Mouse (Mus musculus) kidney, adult 2 months (tissue): Measurements from ENCODE around the gene Klhdc10. TPM values are rescaled to one million over a fixed set of nuclear protein-coding genes. Genes with fewer than 3 reads are reported as not detected.

Source experiments
- DNase-seq: peaks from one replicate; pipeline ENCODE4 v3.0.0; 2021
- H3K27ac ChIP-seq: fragments of 200-500 bp; 2 replicates; pipeline ENCODE4 v1.5.1; 2012; ENCODE audit warnings: low read depth, low read length, control low read depth, inconsistent platforms; ENCODE audit not compliant: insufficient read depth
- H3K27me3 ChIP-seq: fragments of 200-500 bp; replicated peaks from 2 replicates; pipeline ENCODE4 v1.6.1; 2012; ENCODE audit warnings: mild to moderate bottlenecking, moderate library complexity, low read length, inconsistent platforms; ENCODE audit not compliant: control insufficient read depth, insufficient read depth
- H3K36me3 ChIP-seq: fragments of 200-500 bp; 2 replicates; pipeline ENCODE4 v1.6.1; 2012; ENCODE audit warnings: mild to moderate bottlenecking, moderate library complexity, low read length, inconsistent platforms; ENCODE audit not compliant: control insufficient read depth, insufficient read depth
- H3K4me1 ChIP-seq: fragments of 200-500 bp; 2 replicates; pipeline ENCODE4 v1.6.1; 2011; ENCODE audit warnings: low read length; ENCODE audit not compliant: control insufficient read depth, insufficient read depth
- H3K4me3 ChIP-seq: fragments of 200-500 bp; 2 replicates; pipeline ENCODE4 v1.5.1; 2011; ENCODE audit warnings: mild to moderate bottlenecking, low read depth, low read length, control low read depth; ENCODE audit not compliant: insufficient read depth
- CTCF ChIP-seq: fragments of 200-500 bp; conservative IDR thresholded peaks from 2 replicates; pipeline ENCODE4 v1.5.1; 2011; ENCODE audit warnings: low read depth, mild to moderate bottlenecking, control low read depth, low read length, moderate library complexity, mixed read lengths; ENCODE audit not compliant: insufficient read depth, insufficient read length
- POLR2A ChIP-seq: fragments of 200-500 bp; IDR thresholded peaks from one replicate; pipeline ENCODE4 v1.6.1; 2011; ENCODE audit warnings: low read depth, low read length, control low read depth
- WGBS: fragments of 180-500 bp; shearing (Covaris S2); methylation state at CpG from one replicate; pipeline ENCODE4 v1.1.7; 2018; 5-methylcytosine and 5-hydroxymethylcytosine counted together
- polyA plus RNA-seq: library from polyadenylated mRNA; depleted of rRNA; stranded (reverse); fragments of >200 nt; gene quantifications from 2 replicates; pipeline ENCODE4 v1.2.3, GENCODE M21; 2012; rRNA removed

The Klhdc10 gene
- 34.0 and 42.7 TPM in 2 replicates for polyA plus RNA-seq

DNA sequence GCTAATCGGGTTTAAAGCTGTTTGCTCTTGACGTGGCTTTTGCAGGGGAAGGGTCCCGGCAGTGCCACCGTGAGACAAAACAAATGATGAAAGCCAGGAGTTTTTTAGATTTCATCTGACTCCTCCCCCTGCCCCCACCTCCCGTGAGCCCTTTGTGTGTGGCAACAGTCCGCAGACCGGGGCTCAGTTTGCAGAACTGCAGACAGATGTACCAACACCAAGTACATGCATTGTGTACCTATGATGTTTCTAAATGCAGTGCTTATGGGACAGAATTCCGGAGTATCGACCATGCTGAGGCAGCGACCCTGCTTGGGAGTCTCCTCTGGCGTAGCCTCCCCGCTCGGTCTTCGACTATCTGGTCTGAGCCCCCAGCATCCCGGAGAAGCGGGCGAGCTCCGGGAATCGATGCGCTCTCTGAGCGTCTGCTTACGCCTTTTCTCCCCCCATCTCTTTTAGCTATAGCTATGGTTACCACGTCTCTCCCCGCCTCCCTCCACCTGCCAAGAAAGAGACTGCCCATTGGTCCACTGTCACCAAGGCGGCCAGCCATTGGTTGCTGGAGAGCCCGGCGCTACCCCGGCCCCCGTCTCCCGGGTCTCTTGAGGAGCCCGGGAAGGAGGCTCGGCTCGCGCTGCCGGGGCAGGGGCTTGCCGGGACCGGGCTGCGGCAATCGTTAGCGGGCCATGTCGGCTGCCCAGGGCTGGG, at the start of gene Klhdc10:
TSS of gene Klhdc10 (plus strand) at position 561 of the 708 bp plus-strand sequence.
- Histone ChIP-seq H3K27ac (peak within 1 kb of the TSS; percentile 80), H3K4me3 (peak within 1 kb of the TSS; percentile 89), H3K36me3 (no peaks in the 10 kb centered on the region), H3K27me3 (no peaks in the 10 kb centered on the region), H3K4me1 (peaks cover 2% of the 10 kb centered on the region; the same call in 1 of the 2 replicates)
- peak; percentile 100 for DNase-seq
- WGBS = under 1% methylated on average over 40 of the region's 41 CpGs
- TF ChIP-seq POLR2A = peak; percentile 67
- TF ChIP-seq CTCF = no peak

DNA sequence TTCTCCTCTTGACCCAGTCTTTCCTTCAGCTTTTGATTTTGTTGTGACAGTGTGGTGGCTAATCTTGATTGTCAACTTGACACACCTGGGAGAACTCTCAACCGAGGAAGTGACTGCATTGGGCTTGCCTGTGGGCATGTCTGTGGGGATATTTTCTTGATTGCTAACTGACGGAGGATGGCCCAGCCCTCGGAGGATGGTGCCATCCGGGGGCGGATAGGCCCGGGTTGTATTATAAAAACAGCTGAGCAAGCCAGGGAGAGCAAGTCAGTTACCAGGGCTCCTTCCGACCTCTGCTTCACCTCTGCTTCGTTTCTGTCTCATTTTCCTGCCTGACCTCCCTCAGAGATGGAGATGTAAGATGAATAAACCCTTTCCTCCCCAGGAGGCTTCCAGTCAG, 48.9 kb upstream of the Klhdc10 start:
- no peak for TF ChIP-seq POLR2A
- TF ChIP-seq CTCF = no peak
- Histone ChIP-seq H3K4me1 (no peaks in the 10 kb centered on the region; the same call in 1 of the 2 replicates), H3K36me3 (no peaks in the 10 kb centered on the region), H3K4me3 (no peak overlapping the region), H3K27me3 (no peaks in the 10 kb centered on the region), H3K27ac (no peak overlapping the region)
- 33% methylated on average over 8 of the region's 8 CpGs for WGBS
- DNase-seq = no peak

DNA sequence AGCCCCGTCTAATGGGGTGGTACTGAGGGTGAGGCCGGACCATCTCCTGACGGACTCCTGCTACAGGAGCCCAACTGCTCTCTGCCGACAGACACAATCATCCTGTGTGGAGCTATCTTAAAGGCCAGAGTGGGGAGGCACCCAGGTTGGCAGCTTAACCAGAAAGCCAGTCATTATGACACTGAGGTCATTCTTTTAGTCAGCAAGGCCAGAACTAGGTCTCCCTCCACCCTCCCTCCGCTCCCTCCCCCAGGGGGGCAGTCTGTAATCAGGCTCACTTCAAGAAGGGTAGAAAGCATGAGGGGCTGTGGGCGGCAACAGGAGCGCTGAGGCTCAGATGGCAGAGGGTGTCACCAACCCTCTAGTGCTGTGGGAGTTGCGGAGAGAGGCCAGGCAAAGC, 48.0 kb upstream of the Klhdc10 start:
- H3K27ac ChIP-seq = no peak overlapping the region
- no peak overlapping the region for H3K4me3 ChIP-seq
- H3K27me3 ChIP-seq = no peaks in the 10 kb centered on the region
- no peaks in the 10 kb centered on the region; the same call in 1 of the 2 replicates for H3K4me1 ChIP-seq
- DNase-seq = no peak
- WGBS = 88% methylated on average over 8 of the region's 8 CpGs
- no peaks in the 10 kb centered on the region for H3K36me3 ChIP-seq
- TF ChIP-seq CTCF = no peak
- no peak for TF ChIP-seq POLR2A

DNA sequence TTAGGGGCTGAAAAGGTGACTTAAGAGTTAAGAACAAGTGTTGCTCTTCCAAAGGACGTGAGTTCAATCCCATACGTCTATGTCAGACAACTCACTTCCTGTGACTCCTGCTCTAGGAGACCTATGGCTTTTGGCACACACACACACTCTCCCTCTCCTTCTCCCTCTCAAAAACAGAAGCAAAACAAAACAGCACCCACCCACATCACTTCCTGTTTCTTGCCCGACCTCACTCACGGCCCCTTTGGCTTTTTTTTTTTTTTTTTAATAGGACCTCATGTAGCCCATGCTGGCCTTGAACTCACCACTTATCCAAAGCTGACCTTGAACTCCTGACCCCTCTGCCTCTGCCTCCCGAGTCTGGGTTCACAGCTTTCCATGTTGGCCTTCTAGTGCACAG, 46.9 kb upstream of the Klhdc10 start:
- Histone ChIP-seq H3K27ac (no peak overlapping the region), H3K27me3 (no peaks in the 10 kb centered on the region), H3K4me3 (no peak overlapping the region), H3K4me1 (no peaks in the 10 kb centered on the region; the same call in 1 of the 2 replicates), H3K36me3 (no peaks in the 10 kb centered on the region)
- DNase-seq = peak; percentile 29
- TF ChIP-seq CTCF = no peak
- TF ChIP-seq POLR2A = no peak
- 37% methylated on average over 5 of the region's 5 CpGs for WGBS

DNA sequence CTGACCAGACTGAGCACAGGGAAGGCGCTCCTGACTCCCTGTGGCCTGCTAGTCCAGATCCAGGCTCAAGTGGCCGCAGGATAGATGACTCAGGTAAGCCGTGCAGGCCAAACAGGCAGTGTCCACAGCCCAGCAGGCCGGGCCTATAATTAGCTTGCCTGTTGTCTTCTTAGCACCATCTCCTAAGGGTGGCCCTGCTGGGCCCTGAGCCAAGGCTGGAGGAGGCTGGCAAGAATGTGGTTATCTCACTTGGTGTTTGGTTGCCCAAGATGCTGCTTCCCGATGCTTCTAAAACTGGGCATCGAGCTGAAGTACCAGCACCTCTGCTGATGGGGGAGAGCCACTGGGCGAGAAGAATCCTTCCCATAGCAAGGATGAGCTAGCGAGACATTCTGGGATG, 46.0 kb upstream of the Klhdc10 start:
- TF ChIP-seq CTCF = no peak
- no peak for TF ChIP-seq POLR2A
- no peaks in the 10 kb centered on the region; the same call in 1 of the 2 replicates for H3K4me1 ChIP-seq
- no peak for DNase-seq
- 89% methylated on average over 8 of the region's 8 CpGs for WGBS
- H3K27me3 ChIP-seq = no peaks in the 10 kb centered on the region
- H3K36me3 ChIP-seq = no peaks in the 10 kb centered on the region
- no peak overlapping the region for H3K27ac ChIP-seq
- H3K4me3 ChIP-seq = no peak overlapping the region

DNA sequence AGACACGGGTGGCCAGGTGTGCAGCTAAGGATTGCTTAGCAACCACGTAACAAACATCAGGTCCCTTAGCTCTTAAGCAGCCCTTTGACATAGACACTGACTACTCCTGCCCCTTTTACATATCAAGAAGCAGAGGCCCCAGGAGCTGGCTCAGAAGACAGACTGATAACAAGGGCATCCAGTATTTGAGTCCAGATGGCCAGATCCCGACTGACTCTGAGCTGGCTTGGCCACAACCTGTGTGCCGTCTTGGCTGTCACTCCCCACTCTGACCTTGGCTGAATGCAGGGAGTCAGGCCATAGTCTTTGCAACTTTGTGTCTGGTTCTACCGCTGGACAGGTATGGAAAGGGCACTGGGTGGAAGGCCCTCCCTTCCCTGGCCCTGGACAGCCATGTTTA, 45.5 kb upstream of the Klhdc10 start:
- 88% methylated on average over 5 of the region's 5 CpGs for WGBS
- no peaks in the 10 kb centered on the region; the same call in 1 of the 2 replicates for H3K4me1 ChIP-seq
- no peak overlapping the region for H3K4me3 ChIP-seq
- no peak for DNase-seq
- H3K27ac ChIP-seq = no peak overlapping the region
- no peaks in the 10 kb centered on the region for H3K36me3 ChIP-seq
- TF ChIP-seq CTCF (no peak), POLR2A (no peak)
- no peaks in the 10 kb centered on the region for H3K27me3 ChIP-seq

DNA sequence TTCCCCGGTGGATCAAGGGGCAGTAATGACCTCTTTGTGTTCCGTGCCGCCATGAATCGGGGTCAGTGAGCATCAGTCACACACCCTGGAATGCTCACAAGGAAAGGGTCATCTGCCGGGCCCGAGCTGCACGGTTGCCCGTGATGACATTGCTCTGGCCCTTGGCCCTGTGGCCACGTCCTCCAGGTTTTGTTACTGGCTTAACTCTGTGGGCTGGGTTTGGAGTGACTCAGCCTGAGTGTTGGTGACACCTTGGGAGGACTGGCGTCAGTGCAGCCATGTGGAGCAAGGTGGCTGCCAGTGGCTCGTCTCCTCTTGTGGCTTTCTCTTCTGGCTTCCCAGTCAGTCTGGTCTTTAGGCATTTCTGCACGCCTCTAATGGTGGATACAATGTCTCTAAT, 45.0 kb upstream of the Klhdc10 start:
- H3K4me3 ChIP-seq = no peak overlapping the region
- no peak overlapping the region for H3K27ac ChIP-seq
- no peaks in the 10 kb centered on the region; the same call in 1 of the 2 replicates for H3K4me1 ChIP-seq
- no peaks in the 10 kb centered on the region for H3K36me3 ChIP-seq
- H3K27me3 ChIP-seq = no peaks in the 10 kb centered on the region
- TF ChIP-seq POLR2A = no peak
- TF ChIP-seq CTCF = no peak; the same call in 1 of the 2 replicates
- no peak for DNase-seq
- WGBS = 79% methylated on average over 12 of the region's 12 CpGs
